Comparison of ENCODE assay signal across 8 mouse cellular contexts in the genomic region with DNA sequence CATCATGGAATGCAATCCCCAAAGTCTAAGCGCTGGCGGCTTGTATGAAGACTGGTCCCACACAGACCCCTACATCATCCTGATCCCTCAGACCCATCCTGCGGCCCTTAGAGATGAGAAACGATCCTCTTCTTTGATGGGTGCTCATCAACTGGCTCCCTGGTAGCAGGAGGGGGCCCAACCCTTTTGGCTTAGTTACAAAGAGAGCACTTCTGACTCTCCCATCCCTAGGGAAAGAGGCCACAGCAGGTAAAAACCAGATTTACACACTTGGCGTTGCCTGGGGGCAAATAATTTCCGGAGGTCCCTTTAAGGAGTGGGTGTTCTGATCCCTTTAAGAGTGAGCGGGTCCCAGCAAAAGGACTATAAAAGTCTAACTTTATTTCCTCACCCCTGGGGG. TPM values are rescaled to one million over a fixed set of nuclear protein-coding genes. Genes with fewer than 3 reads are reported as not detected.
DNase-seq lines count a peak whose midpoint lies in the region; ATAC-seq and TF ChIP-seq lines count a peak whose summit lies in the region.

No protein-coding gene starts in this region.

- DNase-seq in heart, postnatal 0 days (ENCODE audit: low spot score), result no peak
- no peak for DNase-seq in heart, adult 11 months
- no peak for DNase-seq in hindbrain, embryonic 14.5 days (ENCODE audit: low spot score)
- DNase-seq in frontal cortex, adult 2 months (ENCODE audit: extremely low spot score in 1 of 2, low spot score in 1 of 2), result no peak
- no peak for DNase-seq in left cerebral cortex, adult 11 months (ENCODE audit: low spot score)
- DNase-seq in kidney, adult 2 months, result no peak

- no peak for TF ChIP-seq POLR2A in cortical plate, adult 2 months (IDR thresholded peaks at IDR 0.05; ENCODE audit: extremely low read depth, insufficient read depth, low read length)
- TF ChIP-seq POLR2A in kidney, adult 2 months (IDR thresholded peaks at IDR 0.05; ENCODE audit: low read depth, low read length), result no peak

- no peak for TF ChIP-seq EP300 in heart, postnatal 0 days (IDR thresholded peaks at IDR 0.05; ENCODE audit: low read depth)

- H3K36me3 ChIP-seq in heart, postnatal 0 days (replicated peaks; ENCODE audit: control insufficient read depth, insufficient read depth, low read length), result no peaks in the 10 kb centered on the region
- H3K36me3 ChIP-seq in hindbrain, embryonic 14.5 days (replicated peaks; ENCODE audit: control insufficient read depth, insufficient read depth), result no peaks in the 10 kb centered on the region
- H3K36me3 ChIP-seq in midbrain, embryonic 13.5 days, result no peaks in the 10 kb centered on the region
- H3K36me3 ChIP-seq in kidney, adult 2 months (ENCODE audit: control insufficient read depth, insufficient read depth, low read length), result no peaks in the 10 kb centered on the region

- peak overlapping the region; percentile 60; the same call in 1 of the 2 replicates for H3K4me3 ChIP-seq in heart, postnatal 0 days (ENCODE audit: low read depth, low read length)
- peak overlapping the region; percentile 40 for H3K4me3 ChIP-seq in cortical plate, adult 2 months (ENCODE audit: insufficient read depth, low read length)
- 0 out of 2 replicates have a peak overlapping the region, but pooled peaks have one; percentile 32 for H3K4me3 ChIP-seq in hindbrain, embryonic 14.5 days (replicated peaks; ENCODE audit: low read length)
- H3K4me3 ChIP-seq in midbrain, embryonic 13.5 days (replicated peaks), result peak overlapping the region; percentile 41
- no peak overlapping the region for H3K4me3 ChIP-seq in kidney, adult 2 months (ENCODE audit: insufficient read depth, low read depth, low read length)

- H3K9ac ChIP-seq in heart, postnatal 0 days (replicated peaks; ENCODE audit: low read depth, low read length), result no peak overlapping the region
- H3K9ac ChIP-seq in hindbrain, embryonic 14.5 days, result no peak overlapping the region
- peak overlapping the region; percentile 56 for H3K9ac ChIP-seq in midbrain, embryonic 13.5 days (replicated peaks)

- 8% methylated on average over 7 of the region's 7 CpGs for WGBS in heart, postnatal 0 days
- 4% methylated on average over 7 of the region's 7 CpGs for WGBS in hindbrain, embryonic 14.5 days
- 2% methylated on average over 7 of the region's 7 CpGs for WGBS in midbrain, embryonic 13.5 days
- 17% methylated on average over 7 of the region's 7 CpGs for WGBS in kidney, adult 2 months

- ATAC-seq in heart, postnatal 0 days (ENCODE audit: insufficient read depth, low read depth), result no peak
- no peak for ATAC-seq in hindbrain, embryonic 14.5 days (ENCODE audit: low FRiP score)
- ATAC-seq in midbrain, embryonic 13.5 days, result no peak

- peaks cover 17% of the 10 kb centered on the region for H3K4me1 ChIP-seq in heart, postnatal 0 days (ENCODE audit: control insufficient read depth, insufficient read depth)
- H3K4me1 ChIP-seq in cortical plate, adult 2 months (ENCODE audit: control insufficient read depth, insufficient read depth, low read length), result 0 out of 2 replicates have a peak, but pooled peaks cover 2% of the 10 kb centered on the region
- H3K4me1 ChIP-seq in hindbrain, embryonic 14.5 days (replicated peaks; ENCODE audit: control insufficient read depth, insufficient read depth, low read length), result peaks cover 27% of the 10 kb centered on the region; the same call in 1 of the 2 replicates
- H3K4me1 ChIP-seq in midbrain, embryonic 13.5 days (replicated peaks), result peaks cover 40% of the 10 kb centered on the region
- H3K4me1 ChIP-seq in kidney, adult 2 months (ENCODE audit: control insufficient read depth, insufficient read depth, low read length), result no peaks in the 10 kb centered on the region

- H3K9me3 ChIP-seq in heart, postnatal 0 days (replicated peaks; ENCODE audit: control insufficient read depth, low read length), result no peaks in the 10 kb centered on the region
- H3K9me3 ChIP-seq in hindbrain, embryonic 14.5 days (ENCODE audit: control insufficient read depth, low read length), result no peaks in the 10 kb centered on the region
- no peaks in the 10 kb centered on the region for H3K9me3 ChIP-seq in midbrain, embryonic 13.5 days

- no peak overlapping the region for H3K27ac ChIP-seq in heart, postnatal 0 days (ENCODE audit: low read depth)
- H3K27ac ChIP-seq in cortical plate, adult 2 months (ENCODE audit: insufficient read depth, low read length), result no peak overlapping the region
- H3K27ac ChIP-seq in hindbrain, embryonic 14.5 days, result no peak overlapping the region
- no peak overlapping the region for H3K27ac ChIP-seq in midbrain, embryonic 13.5 days
- H3K27ac ChIP-seq in kidney, adult 2 months (ENCODE audit: insufficient read depth, low read depth, low read length), result no peak overlapping the region

- H3K4me2 ChIP-seq in heart, postnatal 0 days (ENCODE audit: low read depth, low read length), result peak overlapping the region; percentile 92
- peak overlapping the region; percentile 69 for H3K4me2 ChIP-seq in hindbrain, embryonic 14.5 days (replicated peaks)
- H3K4me2 ChIP-seq in midbrain, embryonic 13.5 days (replicated peaks), result peak overlapping the region; percentile 63

- TF ChIP-seq CTCF in heart, postnatal 0 days (IDR thresholded peaks at IDR 0.05; ENCODE audit: low read depth), result no peak
- TF ChIP-seq CTCF in cortical plate, adult 2 months (IDR thresholded peaks at IDR 0.05; ENCODE audit: extremely low read depth, insufficient read depth, low read length), result no peak
- no peak for TF ChIP-seq CTCF in kidney, adult 2 months (conservative IDR thresholded peaks at IDR 0.05; ENCODE audit: insufficient read depth, insufficient read length, low read depth, low read length)

- H3K27me3 ChIP-seq in heart, postnatal 0 days (ENCODE audit: control insufficient read depth, insufficient read depth, low read length), result peaks cover 71% of the 10 kb centered on the region
- peaks cover 77% of the 10 kb centered on the region for H3K27me3 ChIP-seq in hindbrain, embryonic 14.5 days (ENCODE audit: control insufficient read depth, insufficient read depth, low read length)
- peaks cover 79% of the 10 kb centered on the region for H3K27me3 ChIP-seq in midbrain, embryonic 13.5 days
- no peaks in the 10 kb centered on the region for H3K27me3 ChIP-seq in kidney, adult 2 months (replicated peaks; ENCODE audit: control insufficient read depth, insufficient read depth, low read length)

RNA-seq across cellular contexts. Expression of a gene that starts 2.8 kb away (rescaled TPM):
- 9.4 and 11.7 TPM in 2 replicates for total RNA-seq in heart, postnatal 0 days (2014; rRNA removed; ENCODE audit: low replicate concordance)
- 1.6 and 1.9 TPM in 2 replicates for polyA plus RNA-seq in heart, postnatal 0 days (2015; fragmentation: Nextera tagmentation; extraction: Ambion mirVana)
- 21.8 and 22.5 TPM in 2 replicates for polyA plus RNA-seq in cortical plate, adult 2 months (2012; rRNA removed)
- 2.0 and 2.7 TPM in 2 replicates for polyA plus RNA-seq in hindbrain, embryonic 14.5 days (2014; fragmentation: Nextera tagmentation; extraction: Ambion mirVana)
- 4.2 and 5.0 TPM in 2 replicates for polyA plus RNA-seq in midbrain, embryonic 13.5 days (2015; fragmentation: Nextera tagmentation; extraction: Ambion mirVana)
- 25.4 and 26.8 TPM in 2 replicates for polyA plus RNA-seq in frontal cortex, adult 2 months (2012; rRNA removed)
- 17.5 and 19.9 TPM in 2 replicates for polyA plus RNA-seq in kidney, adult 2 months (2012; rRNA removed)

RNA-seq across cellular contexts. Expression of a gene that starts 28.9 kb away (rescaled TPM):
- 10.8 and 15.3 TPM in 2 replicates for total RNA-seq in heart, postnatal 0 days (2014; rRNA removed; ENCODE audit: low replicate concordance)
- polyA plus RNA-seq in heart, postnatal 0 days (2015; fragmentation: Nextera tagmentation; extraction: Ambion mirVana), result 12.8 and 14.3 TPM in 2 replicates
- polyA plus RNA-seq in cortical plate, adult 2 months (2012; rRNA removed), result 2.8 and 3.1 TPM in 2 replicates
- 7.7 and 8.7 TPM in 2 replicates for polyA plus RNA-seq in hindbrain, embryonic 14.5 days (2014; fragmentation: Nextera tagmentation; extraction: Ambion mirVana)
- polyA plus RNA-seq in midbrain, embryonic 13.5 days (2015; fragmentation: Nextera tagmentation; extraction: Ambion mirVana), result 6.2 and 6.6 TPM in 2 replicates
- polyA plus RNA-seq in frontal cortex, adult 2 months (2012; rRNA removed), result 3.2 and 3.3 TPM in 2 replicates
- 7.4 and 8.0 TPM in 2 replicates for polyA plus RNA-seq in kidney, adult 2 months (2012; rRNA removed)

RNA-seq across cellular contexts. Expression of a gene that starts 35.6 kb away (rescaled TPM):
- 154 and 163 TPM in 2 replicates for total RNA-seq in heart, postnatal 0 days (2014; rRNA removed; ENCODE audit: low replicate concordance)
- polyA plus RNA-seq in heart, postnatal 0 days (2015; fragmentation: Nextera tagmentation; extraction: Ambion mirVana), result 84.2 and 92.2 TPM in 2 replicates
- 104 and 119 TPM in 2 replicates for polyA plus RNA-seq in cortical plate, adult 2 months (2012; rRNA removed)
- polyA plus RNA-seq in hindbrain, embryonic 14.5 days (2014; fragmentation: Nextera tagmentation; extraction: Ambion mirVana), result 36.4 and 38.1 TPM in 2 replicates
- polyA plus RNA-seq in midbrain, embryonic 13.5 days (2015; fragmentation: Nextera tagmentation; extraction: Ambion mirVana), result 42.5 and 42.8 TPM in 2 replicates
- 126 and 131 TPM in 2 replicates for polyA plus RNA-seq in frontal cortex, adult 2 months (2012; rRNA removed)
- 215 and 219 TPM in 2 replicates for polyA plus RNA-seq in kidney, adult 2 months (2012; rRNA removed)
